Mouse (Mus musculus) right cerebral cortex, postnatal 36 days (tissue): ENCODE results near the gene Utrn.
A peak's percentile ranks its signal among the peaks of the same experiment; 100 is the strongest.

ENCODE experiments used
- DNase-seq, 2 experiments: peaks; one replicate each; pipeline ENCODE4 v3.0.0; 2022; ENCODE audit warnings: low spot score in 2 of 2, mixed read lengths in 1 of 2

The Utrn gene

GRCm38 (mm10) chr10:12591946-12592345, 277.2 kb downstream of the Utrn start:
- DNase-seq = no peak

GRCm38 (mm10) chr10:12588051-12588450, 281.1 kb downstream of the Utrn start:
- no peak for DNase-seq

GRCm38 (mm10) chr10:12587318-12587717, 281.8 kb downstream of the Utrn start:
- DNase-seq = no peak

- no peak for DNase-seq
These were observed 282.3 kb downstream of the Utrn start for GRCm38 (mm10) chr10:12586825-12587224.

GRCm38 (mm10) chr10:12586200-12586599, 283.0 kb downstream of the Utrn start:
- no peak for DNase-seq

- DNase-seq = no peak
These were observed 285.7 kb downstream of the Utrn start for GRCm38 (mm10) chr10:12583473-12583872.

- no peak for DNase-seq
These were observed 290.1 kb downstream of the Utrn start for GRCm38 (mm10) chr10:12579048-12579447.

- no peak for DNase-seq
These were observed 293.2 kb downstream of the Utrn start for GRCm38 (mm10) chr10:12575849-12576435.

GRCm38 (mm10) chr10:12574760-12575159, 294.4 kb downstream of the Utrn start:
- no peak for DNase-seq

GRCm38 (mm10) chr10:12573601-12574000, 295.6 kb downstream of the Utrn start:
- no peak for DNase-seq

GRCm38 (mm10) chr10:12572759-12573158, 296.4 kb downstream of the Utrn start:
- DNase-seq = no peak

GRCm38 (mm10) chr10:12564425-12564824, 304.7 kb downstream of the Utrn start:
- no peak for DNase-seq

GRCm38 (mm10) chr10:12558810-12559209, 310.4 kb downstream of the Utrn start:
- no peak for DNase-seq

- DNase-seq = no peak
These were observed 315.0 kb downstream of the Utrn start for GRCm38 (mm10) chr10:12554090-12554718.

GRCm38 (mm10) chr10:12552890-12553278, 316.3 kb downstream of the Utrn start:
- DNase-seq = no peak

GRCm38 (mm10) chr10:12552196-12552889, 316.8 kb downstream of the Utrn start:
- no peak for DNase-seq

GRCm38 (mm10) chr10:12551735-12552134, 317.4 kb downstream of the Utrn start:
- no peak for DNase-seq

GRCm38 (mm10) chr10:12549945-12550540, 319.1 kb downstream of the Utrn start:
- no peak for DNase-seq

- no peak for DNase-seq
These were observed 319.9 kb downstream of the Utrn start for GRCm38 (mm10) chr10:12549261-12549660.

GRCm38 (mm10) chr10:12548616-12549084, 320.5 kb downstream of the Utrn start:
- peak in 1 of 2 experiments; percentile 4 for DNase-seq

- no peak for DNase-seq
These were observed 322.0 kb downstream of the Utrn start for GRCm38 (mm10) chr10:12547037-12547625.

GRCm38 (mm10) chr10:12545440-12545839, 323.7 kb downstream of the Utrn start:
- no peak for DNase-seq
